Mouse (Mus musculus) hindbrain, embryonic 14.5 days (tissue): ENCODE data around the gene Reep6. TPM values are rescaled to one million over a fixed set of nuclear protein-coding genes. Genes with fewer than 3 reads are reported as not detected.

ENCODE experiments used
- ATAC-seq: fragments of 200-750 bp; cut with Nextera tagmentation; 2 replicates; pipeline ENCODE4 v1.8.0; 2017; ENCODE audit warnings: moderate number of reproducible peaks, mild to moderate bottlenecking, moderate TSS enrichment, moderate library complexity; ENCODE audit not compliant: low FRiP score
- DNase-seq: peaks from one replicate; pipeline ENCODE4 v3.0.0-alpha.2; 2015; ENCODE audit warnings: low spot score
- H3K27ac ChIP-seq: fragments of 300-500 bp; sonication (generic); 2 replicates; pipeline ENCODE4 v1.5.1; 2014; ENCODE audit warnings: mild to moderate bottlenecking, moderate library complexity
- H3K27me3 ChIP-seq: fragments of 300-500 bp; sonication (generic); 2 replicates; pipeline ENCODE4 v1.6.1; 2014; ENCODE audit warnings: mild to moderate bottlenecking, low read length, mixed read lengths; ENCODE audit not compliant: control insufficient read depth, insufficient read depth
- H3K36me3 ChIP-seq: fragments of 300-500 bp; sonication (generic); replicated peaks from 2 replicates; pipeline ENCODE4 v1.6.1; 2014; ENCODE audit not compliant: control insufficient read depth, insufficient read depth
- H3K4me1 ChIP-seq: fragments of 300-500 bp; sonication (generic); replicated peaks from 2 replicates; pipeline ENCODE4 v1.6.1; 2014; ENCODE audit warnings: antibody characterized with exemption, low read length, mixed read lengths; ENCODE audit not compliant: control insufficient read depth, insufficient read depth
- H3K4me2 ChIP-seq: fragments of 300-500 bp; sonication (generic); replicated peaks from 2 replicates; pipeline ENCODE4 v1.6.1; 2014; ENCODE audit warnings: mild to moderate bottlenecking, moderate library complexity
- H3K4me3 ChIP-seq: fragments of 300-500 bp; sonication (generic); replicated peaks from 2 replicates; pipeline ENCODE4 v1.5.1; 2014; ENCODE audit warnings: mild to moderate bottlenecking, low read length
- H3K9ac ChIP-seq: fragments of 300-500 bp; sonication (generic); 2 replicates; pipeline ENCODE4 v1.6.1; 2014
- H3K9me3 ChIP-seq: fragments of 300-500 bp; sonication (generic); 2 replicates; pipeline ENCODE4 v1.6.1; 2016; ENCODE audit warnings: low read length; ENCODE audit not compliant: control insufficient read depth
- WGBS: fragments of 180-500 bp; shearing (Covaris S2); extraction: QIAGEN DNeasy Blood & Tissue Kit; methylation state at CpG from one replicate; pipeline ENCODE4 v1.1.7; 2014; 5-methylcytosine and 5-hydroxymethylcytosine counted together
- polyA plus RNA-seq: library from polyadenylated mRNA; unstranded; fragments of >200 nt; fragmentation: Nextera tagmentation; extraction: Ambion mirVana; gene quantifications from 2 replicates; pipeline ENCODE4 v1.2.1, GENCODE M21; 2014

The Reep6 gene
- polyA plus RNA-seq, 1 experiment from 2014 or later, result 5.8 TPM

DNA sequence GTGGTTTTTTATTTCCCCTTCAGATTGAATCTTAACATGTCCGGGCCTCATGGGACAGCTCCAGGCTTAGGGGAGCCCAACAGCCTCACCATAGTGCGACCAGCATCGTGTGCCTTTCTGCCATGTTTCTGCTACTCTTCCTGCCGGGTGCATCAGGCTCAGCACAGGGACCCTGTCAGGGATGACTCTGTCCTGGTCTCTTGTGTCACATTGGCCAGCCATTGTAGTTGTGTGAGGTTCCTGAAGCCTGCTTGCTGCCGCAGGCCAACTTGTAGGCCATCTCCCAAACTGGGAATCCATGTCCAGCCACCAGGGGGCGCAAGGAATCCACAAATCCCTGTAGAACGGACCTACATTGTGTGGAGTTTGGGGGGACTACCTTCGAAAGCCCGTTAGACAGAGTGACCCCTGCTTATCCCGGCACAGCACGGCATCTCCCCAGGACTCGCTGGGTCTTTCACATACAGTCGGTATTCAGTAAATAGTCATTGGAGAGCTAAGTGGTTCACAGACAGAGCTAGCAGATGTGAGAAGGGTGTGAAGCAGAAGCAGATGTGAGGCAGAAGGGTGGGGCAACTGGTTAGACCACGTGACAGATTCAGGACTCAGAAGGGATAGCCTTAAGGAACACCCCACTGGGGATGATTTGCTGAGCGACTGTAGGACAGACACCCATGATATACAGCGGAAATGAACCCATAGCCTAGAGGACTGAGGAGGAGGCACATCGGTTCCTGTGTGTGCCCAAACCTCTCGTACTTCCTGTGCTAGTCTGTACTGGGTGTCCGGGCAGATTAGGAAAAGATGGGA, 10.4 kb downstream of the Reep6 start:
- Histone ChIP-seq H3K36me3 (no peaks in the 10 kb centered on the region), H3K4me1 (peaks cover 14% of the 10 kb centered on the region), H3K9ac (no peak overlapping the region), H3K4me2 (no peak overlapping the region), H3K27ac (no peak overlapping the region), H3K27me3 (peaks cover 51% of the 10 kb centered on the region), H3K4me3 (no peak overlapping the region), H3K9me3 (no peaks in the 10 kb centered on the region)
- no peak for ATAC-seq
- DNase-seq, result peak; percentile 89
- WGBS, result 25% methylated on average over 19 of the region's 19 CpGs

DNA sequence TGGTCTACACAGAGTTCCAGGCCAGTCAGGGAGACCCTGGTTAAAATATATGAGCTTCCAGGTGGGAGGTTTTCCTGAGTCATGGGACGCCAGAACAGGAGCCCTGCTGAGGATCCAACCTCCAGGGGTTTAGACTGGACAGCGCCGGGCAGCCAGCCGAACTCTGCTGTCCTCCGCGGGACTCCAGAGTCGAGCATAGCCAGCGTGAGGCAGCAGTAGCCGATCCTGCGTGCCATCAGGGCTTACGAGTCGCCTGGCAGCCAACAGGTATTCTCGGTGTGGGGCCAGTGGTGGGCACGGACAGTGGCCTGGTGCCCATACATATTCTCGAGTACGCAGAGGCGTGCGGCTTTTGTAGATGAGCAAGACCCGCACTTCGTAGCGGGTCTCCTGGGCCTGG, 11.3 kb downstream of the Reep6 start:
- no peak overlapping the region for H3K9ac ChIP-seq
- ATAC-seq (no peak), DNase-seq (no peak)
- H3K36me3 ChIP-seq, result no peaks in the 10 kb centered on the region
- 10% methylated on average over 21 of the region's 21 CpGs for WGBS
- H3K27ac ChIP-seq, result no peak overlapping the region
- H3K9me3 ChIP-seq, result no peaks in the 10 kb centered on the region
- H3K27me3 ChIP-seq, result peaks cover 60% of the 10 kb centered on the region
- no peak overlapping the region; the same call in 1 of the 2 replicates for H3K4me3 ChIP-seq
- H3K4me1 ChIP-seq, result peaks cover 14% of the 10 kb centered on the region
- H3K4me2 ChIP-seq, result no peak overlapping the region

DNA sequence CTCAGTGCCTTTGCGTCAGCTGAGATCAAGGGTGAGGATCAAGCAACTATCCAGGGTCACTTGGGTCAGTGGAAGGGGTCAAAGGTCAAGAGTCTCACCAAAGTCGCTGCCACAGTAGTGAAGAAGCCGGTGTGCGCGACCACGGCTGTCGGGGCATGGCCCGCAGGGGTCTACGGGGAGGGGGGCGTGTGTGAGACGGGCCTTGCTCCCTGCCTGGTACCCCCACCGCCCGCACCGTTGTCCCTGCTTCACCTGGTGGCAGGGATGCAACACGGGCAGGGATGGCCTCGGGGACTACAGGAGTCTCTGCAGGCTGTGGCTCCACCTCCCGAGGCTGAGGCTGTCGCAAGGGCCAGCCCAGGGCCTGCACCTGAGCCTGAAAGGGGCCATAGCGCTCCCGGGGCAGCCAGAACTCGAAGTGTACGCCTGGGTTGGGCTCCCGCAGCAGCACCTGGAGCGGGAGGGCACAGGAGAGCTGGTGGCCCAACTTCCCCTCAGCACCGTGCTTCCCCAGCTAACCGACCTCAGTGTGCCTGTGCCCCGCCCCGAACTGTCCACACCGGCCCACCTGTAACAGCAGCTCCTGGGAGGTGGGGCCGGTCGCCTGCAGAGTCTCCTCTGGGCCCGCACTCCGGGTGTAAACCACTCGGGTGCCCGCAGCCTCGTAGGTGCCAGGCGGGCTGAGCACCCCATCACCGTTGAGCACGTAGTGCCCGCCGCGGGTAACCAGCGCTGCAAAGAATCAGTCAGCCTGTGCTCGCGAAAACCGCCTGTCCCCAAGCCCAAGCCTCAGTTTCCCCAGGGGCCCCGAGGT, 11.9 kb downstream of the Reep6 start:
- H3K27me3 ChIP-seq, result peaks cover 66% of the 10 kb centered on the region
- no peak overlapping the region for H3K27ac ChIP-seq
- ATAC-seq, result no peak
- DNase-seq, result no peak
- peak overlapping the region; percentile 11; the same call in 1 of the 2 replicates for H3K9ac ChIP-seq
- 3% methylated on average over 47 of the region's 47 CpGs for WGBS
- H3K4me3 ChIP-seq, result peak overlapping the region; percentile 14; the same call in 1 of the 2 replicates
- peaks cover 14% of the 10 kb centered on the region for H3K4me1 ChIP-seq
- no peaks in the 10 kb centered on the region for H3K36me3 ChIP-seq
- peak overlapping the region; percentile 48 for H3K4me2 ChIP-seq
- H3K9me3 ChIP-seq, result no peaks in the 10 kb centered on the region

DNA sequence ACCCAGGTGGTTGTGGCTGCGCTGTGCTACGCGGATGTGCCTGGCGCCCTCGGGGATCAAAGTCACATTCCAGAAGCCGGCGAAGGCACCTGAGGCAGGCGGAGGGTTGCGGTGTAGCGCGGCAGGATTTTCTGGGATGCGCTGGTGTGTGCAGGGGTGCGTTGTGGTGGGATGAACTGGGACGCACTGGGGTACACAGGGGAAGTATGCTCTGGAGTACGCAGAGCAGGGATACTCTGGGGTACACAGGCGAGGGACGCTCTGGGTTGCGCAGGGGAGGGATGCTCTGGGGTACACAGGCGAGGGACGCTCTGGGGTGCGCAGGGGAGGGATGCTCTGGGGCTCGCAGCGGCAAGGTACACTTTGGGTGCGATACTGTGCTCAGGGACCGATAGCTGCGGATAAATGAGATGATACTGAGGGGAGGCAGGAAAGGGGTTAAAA, 12.6 kb downstream of the Reep6 start:
- no peak overlapping the region for H3K27ac ChIP-seq
- ATAC-seq (peak; percentile 3; the same call in 1 of the 2 replicates), DNase-seq (no peak)
- H3K9me3 ChIP-seq, result no peaks in the 10 kb centered on the region
- peaks cover 73% of the 10 kb centered on the region for H3K27me3 ChIP-seq
- H3K4me3 ChIP-seq, result peak overlapping the region; percentile 26
- H3K4me2 ChIP-seq, result peak overlapping the region; percentile 48
- WGBS, result 2% methylated on average over 26 of the region's 26 CpGs
- H3K4me1 ChIP-seq, result peaks cover 14% of the 10 kb centered on the region
- no peaks in the 10 kb centered on the region for H3K36me3 ChIP-seq
- H3K9ac ChIP-seq, result peak overlapping the region; percentile 11; the same call in 1 of the 2 replicates

DNA sequence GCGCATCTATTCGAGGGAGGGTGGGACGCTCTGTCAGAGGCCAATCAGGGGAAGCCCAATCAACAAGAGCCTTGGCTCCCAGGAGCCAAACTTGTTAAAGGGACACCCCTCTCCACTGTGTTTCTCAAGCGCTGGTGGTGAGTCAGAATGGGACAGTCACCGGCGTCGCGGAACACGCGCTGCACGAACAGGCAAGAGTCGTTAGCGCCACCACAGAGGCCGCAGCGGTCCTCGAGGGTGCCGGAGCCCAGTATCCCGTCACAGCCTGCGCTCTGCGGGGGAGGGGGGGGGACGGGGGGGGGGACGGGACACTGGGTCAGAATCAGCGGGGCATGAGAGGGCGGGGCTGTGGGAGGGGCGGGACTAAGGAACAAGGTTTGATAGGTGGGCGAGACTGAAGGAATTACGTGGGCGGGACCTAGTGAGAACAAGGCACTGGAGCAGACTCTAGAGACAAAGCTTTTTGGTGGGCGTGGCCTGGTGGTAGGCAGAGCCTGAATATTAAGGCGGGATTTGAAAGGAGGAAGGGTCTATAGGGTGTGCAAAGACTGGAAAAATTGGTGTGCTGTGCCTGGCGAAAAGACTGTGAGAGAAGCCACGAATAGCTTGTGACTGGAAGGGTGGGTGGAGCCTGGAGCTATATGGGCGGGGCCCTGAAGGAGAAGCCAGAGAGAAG, 13.1 kb downstream of the Reep6 start:
- ATAC-seq (peak; percentile 48), DNase-seq (peak; percentile 58)
- peak overlapping the region; percentile 16; the same call in 1 of the 2 replicates for H3K9ac ChIP-seq
- 2% methylated on average over 26 of the region's 33 CpGs for WGBS
- peak overlapping the region; percentile 48 for H3K4me2 ChIP-seq
- H3K4me3 ChIP-seq, result peak overlapping the region; percentile 26
- no peaks in the 10 kb centered on the region for H3K9me3 ChIP-seq
- peaks cover 14% of the 10 kb centered on the region for H3K4me1 ChIP-seq
- peaks cover 78% of the 10 kb centered on the region for H3K27me3 ChIP-seq
- H3K27ac ChIP-seq, result no peak overlapping the region
- no peaks in the 10 kb centered on the region for H3K36me3 ChIP-seq

DNA sequence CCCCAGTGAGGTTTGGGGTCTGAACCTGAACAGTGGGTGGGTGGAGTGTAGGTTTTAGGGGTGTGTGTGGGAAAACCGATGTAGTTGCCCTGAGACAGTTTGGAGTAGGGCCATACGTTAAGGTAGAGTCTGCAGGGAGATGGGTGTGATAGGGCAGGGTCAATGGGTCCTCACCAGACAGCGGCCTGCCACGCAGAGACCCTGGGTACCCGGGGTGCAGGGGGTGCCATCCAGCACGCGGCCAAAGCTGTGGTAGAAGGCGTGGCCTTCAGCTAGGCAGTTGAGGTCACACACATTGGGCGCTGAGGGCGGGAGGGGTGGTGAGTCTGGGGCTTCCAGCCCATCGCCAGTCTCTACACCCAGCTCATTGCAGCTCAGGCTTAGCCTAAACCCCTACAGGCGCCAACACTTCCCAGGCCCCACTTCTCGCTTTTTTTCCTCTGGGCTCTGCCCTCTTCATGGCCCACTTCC, 13.7 kb downstream of the Reep6 start:
- no peaks in the 10 kb centered on the region for H3K36me3 ChIP-seq
- peaks cover 84% of the 10 kb centered on the region for H3K27me3 ChIP-seq
- peaks cover 14% of the 10 kb centered on the region for H3K4me1 ChIP-seq
- 25% methylated on average over 13 of the region's 13 CpGs for WGBS
- peak; percentile 12 for ATAC-seq
- H3K9ac ChIP-seq, result 0 out of 2 replicates have a peak overlapping the region, but pooled peaks have one; percentile 16
- peak overlapping the region; percentile 26 for H3K4me3 ChIP-seq
- H3K9me3 ChIP-seq, result no peaks in the 10 kb centered on the region
- H3K27ac ChIP-seq, result no peak overlapping the region
- H3K4me2 ChIP-seq, result peak overlapping the region; percentile 48
- no peak for DNase-seq

DNA sequence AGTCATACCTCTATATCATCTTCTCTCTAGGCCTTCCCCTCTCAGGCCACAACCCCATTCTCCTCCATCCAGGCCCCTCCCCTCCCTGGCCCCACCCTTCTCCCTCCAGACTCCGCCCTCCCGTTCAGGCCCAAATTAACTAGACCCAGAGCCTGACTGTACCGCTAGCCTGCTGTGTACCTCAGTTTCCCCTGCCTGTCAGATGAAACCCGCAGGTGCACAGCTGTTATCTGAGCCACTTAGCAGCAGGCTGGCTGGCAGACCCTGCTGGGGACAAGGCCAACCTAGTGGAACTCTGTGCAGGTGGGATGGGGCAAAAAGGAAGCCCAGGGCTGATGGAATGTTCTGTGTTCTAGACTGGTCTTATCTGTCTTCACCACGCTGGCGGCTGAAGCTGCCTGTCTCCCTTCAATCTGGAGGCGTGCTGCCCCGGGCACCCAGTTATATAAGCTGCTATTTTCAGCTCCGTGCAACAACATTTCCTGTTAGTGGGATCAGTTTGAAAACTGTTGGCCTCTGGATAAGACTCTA, 14.4 kb downstream of the Reep6 start:
- Histone ChIP-seq H3K9ac (no peak overlapping the region), H3K4me3 (no peak overlapping the region), H3K36me3 (no peaks in the 10 kb centered on the region), H3K4me2 (no peak overlapping the region), H3K27me3 (peaks cover 91% of the 10 kb centered on the region), H3K4me1 (peaks cover 14% of the 10 kb centered on the region), H3K27ac (no peak overlapping the region), H3K9me3 (no peaks in the 10 kb centered on the region)
- DNase-seq (no peak), ATAC-seq (no peak)
- WGBS, result 41% methylated on average over 9 of the region's 9 CpGs

DNA sequence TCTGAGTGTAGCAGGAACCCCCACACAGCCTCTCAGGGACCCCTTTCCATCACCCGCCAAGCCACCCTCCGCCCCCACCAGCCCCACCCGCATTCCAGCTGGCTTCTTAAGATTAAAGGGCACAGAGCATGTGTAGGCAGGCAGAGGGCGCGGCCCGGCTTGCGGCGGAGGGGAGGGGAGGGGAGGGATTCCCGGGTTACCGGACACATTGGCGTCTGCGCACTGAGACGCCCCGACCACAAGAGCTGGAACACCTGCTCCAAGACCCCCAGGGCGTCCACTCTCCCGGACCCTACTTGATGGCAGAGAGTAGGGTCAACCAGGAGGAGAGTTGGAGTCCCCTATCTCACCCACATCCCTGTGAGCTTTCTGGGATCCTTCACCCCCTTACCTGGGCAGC, 15.4 kb downstream of the Reep6 start:
- Histone ChIP-seq H3K4me3 (no peak overlapping the region), H3K27me3 (peaks cover 100% of the 10 kb centered on the region), H3K4me2 (no peak overlapping the region), H3K36me3 (no peaks in the 10 kb centered on the region), H3K4me1 (peaks cover 14% of the 10 kb centered on the region), H3K9me3 (no peaks in the 10 kb centered on the region), H3K27ac (no peak overlapping the region), H3K9ac (no peak overlapping the region)
- 2% methylated on average over 16 of the region's 16 CpGs for WGBS
- ATAC-seq, result no peak
- DNase-seq, result no peak
